Mouse (Mus musculus): ENCODE data around the gene Lrmda.

GRCm38 (mm10) chr14:22743264-22743663 is 723.8 kb downstream of the Lrmda start:
- TF ChIP-seq CTCF (IDR thresholded peaks at IDR 0.05; ENCODE audit: borderline replicate concordance, extremely low read depth, insufficient read depth, insufficient read length) (no peak), POLR2A (IDR thresholded peaks at IDR 0.05; ENCODE audit: borderline replicate concordance, extremely low read depth, insufficient read depth, insufficient read length, poor library complexity, severe bottlenecking) (no peak)
